Mouse (Mus musculus) forebrain, postnatal 0 days (tissue): ENCODE results near the gene Gm8251. TPM values are rescaled to one million over a fixed set of nuclear protein-coding genes. Genes with fewer than 3 reads are reported as not detected.

Source experiments
- ATAC-seq: fragments of 200-750 bp; cut with Nextera tagmentation; 2 replicates; pipeline ENCODE4 v1.8.0; 2017; ENCODE audit warnings: mild to moderate bottlenecking, moderate library complexity
- DNase-seq: peaks from one replicate; pipeline ENCODE4 v3.0.0-alpha.2; 2015
- H3K27ac ChIP-seq: fragments of 300-500 bp; sonication (generic); 2 replicates; pipeline ENCODE4 v1.5.1; 2014; ENCODE audit warnings: low read depth, mild to moderate bottlenecking, antibody characterized with exemption, low read length, moderate library complexity, mixed read lengths
- H3K27me3 ChIP-seq: fragments of 300-500 bp; sonication (generic); 2 replicates; pipeline ENCODE4 v1.6.1; 2014; ENCODE audit warnings: mild to moderate bottlenecking, low read length, mixed read lengths; ENCODE audit not compliant: insufficient read depth
- H3K36me3 ChIP-seq: fragments of 300-500 bp; sonication (generic); 2 replicates; pipeline ENCODE4 v1.6.1; 2014; ENCODE audit warnings: mild to moderate bottlenecking, moderate library complexity; ENCODE audit not compliant: insufficient read depth
- H3K4me1 ChIP-seq: fragments of 300-500 bp; sonication (generic); 2 replicates; pipeline ENCODE4 v1.6.1; 2014; ENCODE audit warnings: antibody characterized with exemption; ENCODE audit not compliant: insufficient read depth
- H3K4me2 ChIP-seq: fragments of 300-500 bp; sonication (generic); 2 replicates; pipeline ENCODE4 v1.6.1; 2014; ENCODE audit warnings: low read depth, mild to moderate bottlenecking, moderate library complexity
- H3K4me3 ChIP-seq: fragments of 300-500 bp; sonication (generic); 2 replicates; pipeline ENCODE4 v1.5.1; 2014; ENCODE audit warnings: low read depth, low read length, mixed read lengths
- H3K9ac ChIP-seq: fragments of 300-500 bp; sonication (generic); 2 replicates; pipeline ENCODE4 v1.6.1; 2014; ENCODE audit warnings: mild to moderate bottlenecking
- H3K9me3 ChIP-seq: fragments of 300-500 bp; sonication (generic); 2 replicates; pipeline ENCODE4 v1.6.1; 2016; ENCODE audit warnings: low read length
- CTCF ChIP-seq: sonication (generic); IDR thresholded peaks from 2 replicates; pipeline ENCODE4 v1.5.1; 2016; ENCODE audit warnings: antibody characterized with exemption, control low read depth, low read depth
- WGBS: fragments of 180-500 bp; shearing (Covaris S2); extraction: QIAGEN DNeasy Blood & Tissue Kit; methylation state at CpG from one replicate; pipeline ENCODE4 v1.1.7; 2014; 5-methylcytosine and 5-hydroxymethylcytosine counted together
- polyA plus RNA-seq: library from polyadenylated mRNA; unstranded; fragments of >200 nt; fragmentation: Nextera tagmentation; extraction: Ambion mirVana; gene quantifications from 2 replicates; pipeline ENCODE4 v1.2.1, GENCODE M21; 2015
- total RNA-seq: library from RNA; depleted of rRNA; stranded (reverse); fragments of >200 nt; gene quantifications from 2 replicates; pipeline ENCODE4 v1.2.3, GENCODE M21; 2014; rRNA removed

Gene Gm8251
- total and polyA plus RNA-seq, 2 experiments from 2014 or later: 0.05 TPM; not detected in 1

- Histone ChIP-seq H3K36me3 (no peaks in the 10 kb centered on the region), H3K9me3 (no peaks in the 10 kb centered on the region), H3K9ac (no peak overlapping the region), H3K27me3 (no peaks in the 10 kb centered on the region), H3K4me2 (no peak overlapping the region), H3K27ac (no peak overlapping the region), H3K4me3 (no peak overlapping the region), H3K4me1 (no peaks in the 10 kb centered on the region)
- ATAC-seq: no peak
- no peak for TF ChIP-seq CTCF
- no peak for DNase-seq
- 89% methylated on average over 1 of the region's 1 CpGs for WGBS
These were observed 39.1 kb downstream of the Gm8251 start for GRCm38 (mm10) chr1:44022656-44023055.

- no peak for ATAC-seq
- no peaks in the 10 kb centered on the region for H3K4me1 ChIP-seq
- H3K27me3 ChIP-seq: no peaks in the 10 kb centered on the region
- H3K36me3 ChIP-seq: no peaks in the 10 kb centered on the region
- H3K9ac ChIP-seq: no peak within 1 kb of the TSS
- no peak within 1 kb of the TSS for H3K27ac ChIP-seq
- H3K4me3 ChIP-seq: no peak within 1 kb of the TSS
- H3K4me2 ChIP-seq: no peak within 1 kb of the TSS
- no peaks in the 10 kb centered on the region for H3K9me3 ChIP-seq
- no peak for DNase-seq
- no peak for TF ChIP-seq CTCF
These were observed 41.8 kb downstream of the Gm8251 start, which contains the start of gene Mettl21c for GRCm38 (mm10) chr1:44019934-44020333. Gene Mettl21c, minus strand, starts transcription at chr1:44020034.

- DNase-seq: no peak
- Histone ChIP-seq H3K27me3 (no peaks in the 10 kb centered on the region), H3K4me1 (no peaks in the 10 kb centered on the region), H3K4me2 (no peak overlapping the region), H3K36me3 (no peaks in the 10 kb centered on the region), H3K4me3 (no peak overlapping the region), H3K9ac (no peak overlapping the region), H3K27ac (no peak overlapping the region), H3K9me3 (no peaks in the 10 kb centered on the region)
- 91% methylated on average over 2 of the region's 2 CpGs for WGBS
- TF ChIP-seq CTCF: no peak
- no peak for ATAC-seq
These were observed 46.2 kb downstream of the Gm8251 start for GRCm38 (mm10) chr1:44015556-44015955.

Other genes starting within 250 kb of the Gm8251 start
- 11.6 and 18.0 TPM in 2 replicates for gene Uxs1, start 234.1 kb downstream of the Gm8251 start, total RNA-seq
- gene Uxs1, start 234.1 kb downstream of the Gm8251 start, polyA plus RNA-seq: 17.2 and 19.7 TPM in 2 replicates
- 38.9 and 54.2 TPM in 2 replicates for gene Tpp2, start 128.3 kb downstream of the Gm8251 start, total RNA-seq
- 30.0 and 50.6 TPM in 2 replicates for gene Tpp2, start 128.3 kb downstream of the Gm8251 start, polyA plus RNA-seq
- 1.2 and 2.3 TPM in 2 replicates for gene Mettl21c, start 41.9 kb downstream of the Gm8251 start, total RNA-seq
- gene Mettl21c, start 41.9 kb downstream of the Gm8251 start, polyA plus RNA-seq: 1.8 and 2.5 TPM in 2 replicates
- gene Tex30, start 40.5 kb upstream of the Gm8251 start, total RNA-seq: 15.2 and 18.7 TPM in 2 replicates
- gene Tex30, start 40.5 kb upstream of the Gm8251 start, polyA plus RNA-seq: 36.0 and 43.4 TPM in 2 replicates
- 10.5 and 10.6 TPM in 2 replicates for gene Kdelc1, start 56.9 kb upstream of the Gm8251 start, total RNA-seq
- gene Kdelc1, start 56.9 kb upstream of the Gm8251 start, polyA plus RNA-seq: 12.7 and 14.2 TPM in 2 replicates
- gene Bivm, start 57.0 kb upstream of the Gm8251 start, total RNA-seq: 39.9 and 40.1 TPM in 2 replicates
- gene Bivm, start 57.0 kb upstream of the Gm8251 start, polyA plus RNA-seq: 16.9 and 22.5 TPM in 2 replicates
- gene Ercc5, start 85.8 kb upstream of the Gm8251 start, total RNA-seq: 25.2 and 28.0 TPM in 2 replicates
- gene Ercc5, start 85.8 kb upstream of the Gm8251 start, polyA plus RNA-seq: 19.1 and 20.2 TPM in 2 replicates
- gene Mettl21e, start 157.0 kb upstream of the Gm8251 start, total RNA-seq: not detected in 2 replicates
- gene Mettl21e, start 157.0 kb upstream of the Gm8251 start, polyA plus RNA-seq: not detected in 2 replicates